Mouse (Mus musculus) gastrocnemius, postnatal 14 days (tissue): Measurements from ENCODE around the gene Ola1. TPM values are rescaled to one million over a fixed set of nuclear protein-coding genes. Genes with fewer than 3 reads are reported as not detected.

Source experiments
- DNase-seq: peaks from one replicate; pipeline ENCODE4 v3.0.0; 2021; ENCODE audit warnings: mixed read lengths
- intact Hi-C: fragments of 180-260 bp; cut with DNase I; formaldehyde crosslinking; loops from one replicate; pipeline ENCODE4 v1.15.1; 2025; ENCODE audit warnings: low total_unique reads
- long read RNA-seq, 2 experiments: library from polyadenylated mRNA; stranded (forward); transcript quantifications; one replicate each; pipeline ENCODE4 v2.0.0; 2021
- total RNA-seq, 2 experiments: library from RNA; stranded (reverse); gene quantifications; 2 replicates each; pipeline ENCODE4 v1.2.3; 2021

Gene Ola1
- total RNA-seq, result 10 to 100 TPM; 97.2 to 98.5 TPM
- long read RNA-seq, experiment 1, transcript Ola1-201 (11 exons, 2,175 nt), result major isoform, 35 of 39 reads
- long read RNA-seq, experiment 1, partial matches to known transcripts, result 3 of 39 reads
- long read RNA-seq, experiment 1, other reads (novel, unspliced or antisense), result 1 of 39 reads
- long read RNA-seq, experiment 2, transcript Ola1-201 (11 exons, 2,175 nt), result major isoform, 39 of 48 reads
- long read RNA-seq, experiment 2, partial matches to known transcripts, result 3 of 48 reads
- long read RNA-seq, experiment 2, other reads (novel, unspliced or antisense), result 5 of 48 reads

DNA sequence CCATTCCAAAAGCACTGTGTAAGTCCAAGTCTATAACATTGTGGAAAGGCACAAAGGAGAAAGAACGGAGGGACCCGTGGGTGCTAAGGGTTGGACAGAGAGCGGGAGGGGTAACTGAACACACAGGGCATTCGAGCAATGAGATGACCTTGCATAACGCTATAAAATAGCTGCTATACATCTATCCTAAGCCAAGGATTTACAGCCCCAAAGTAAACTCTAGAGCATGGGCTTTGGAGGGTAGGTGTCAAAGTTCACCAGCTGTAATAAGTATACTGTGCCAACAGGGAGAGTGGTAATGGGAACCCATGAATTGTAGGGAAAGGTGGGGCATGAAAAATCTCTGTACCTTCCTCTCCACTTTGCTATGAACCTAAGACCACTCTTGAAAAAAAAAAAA is at the start of gene Ola1:
TSS of gene Ola1 (minus strand) at position 12 of the 400 bp plus-strand sequence.
- intact Hi-C loops, result no loop called here
- DNase-seq, result no peak

DNA sequence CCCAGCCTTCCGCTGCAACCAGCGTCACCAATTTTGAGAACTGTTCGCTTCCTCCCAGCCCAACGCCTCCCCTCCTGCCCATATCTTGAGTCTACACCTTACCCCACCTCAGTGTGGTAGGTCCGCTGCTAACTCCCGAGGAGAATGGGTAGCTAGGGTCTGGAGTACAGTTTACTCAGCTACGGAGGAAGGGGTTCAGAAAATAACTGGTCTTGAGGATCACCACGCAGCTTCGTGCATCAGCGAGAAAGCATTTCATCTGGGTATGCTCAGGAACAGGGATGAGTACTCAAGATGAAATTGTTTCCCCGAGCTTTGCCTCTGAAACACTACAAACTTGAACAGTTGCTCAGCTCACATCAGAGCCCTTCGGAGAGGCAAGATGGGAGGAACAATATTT is 49.6 kb upstream of the Ola1 start:
- intact Hi-C loops, result no loop called here
- DNase-seq, result no peak

DNA sequence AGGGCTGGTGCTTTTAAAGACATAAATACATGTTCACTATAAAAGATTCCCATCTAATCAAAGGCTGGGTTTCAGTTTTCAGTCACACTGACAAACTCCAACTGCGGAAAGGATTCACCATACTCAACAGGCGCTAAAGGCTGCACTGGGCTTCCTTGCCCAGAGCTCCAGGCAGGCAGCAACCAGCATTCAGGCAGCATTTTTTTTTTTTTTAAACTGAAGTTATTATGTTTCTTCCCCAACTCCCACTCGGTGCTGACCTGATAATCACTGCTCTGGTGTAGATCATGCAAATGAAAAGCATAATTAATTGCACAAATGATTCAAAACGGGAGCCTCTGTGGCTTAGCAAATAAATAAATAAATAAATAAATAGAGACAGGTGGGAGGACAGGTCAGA is 49.1 kb upstream of the Ola1 start:
- intact Hi-C loops, result no loop called here
- no peak for DNase-seq

DNA sequence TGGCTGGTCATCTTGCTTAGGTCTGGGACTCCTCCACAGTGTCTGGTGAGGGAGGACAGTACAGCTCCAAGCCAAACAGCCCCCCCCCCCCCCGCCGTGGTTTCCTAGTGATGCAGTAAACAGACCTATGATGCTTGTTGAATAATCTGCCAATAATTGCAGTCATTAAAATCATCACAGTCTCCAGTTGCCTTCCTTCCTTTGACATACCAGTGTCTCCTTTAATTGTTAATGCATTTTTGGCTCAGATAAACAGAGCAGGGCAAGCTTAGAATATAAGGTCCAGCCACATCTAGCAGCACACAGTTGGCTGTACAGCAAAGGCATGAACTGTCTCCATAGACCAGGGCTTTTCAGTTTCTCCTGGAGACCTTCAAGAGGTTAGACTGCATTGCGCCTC is 48.5 kb upstream of the Ola1 start:
- no peak for DNase-seq
- intact Hi-C loops, result no loop called here

DNA sequence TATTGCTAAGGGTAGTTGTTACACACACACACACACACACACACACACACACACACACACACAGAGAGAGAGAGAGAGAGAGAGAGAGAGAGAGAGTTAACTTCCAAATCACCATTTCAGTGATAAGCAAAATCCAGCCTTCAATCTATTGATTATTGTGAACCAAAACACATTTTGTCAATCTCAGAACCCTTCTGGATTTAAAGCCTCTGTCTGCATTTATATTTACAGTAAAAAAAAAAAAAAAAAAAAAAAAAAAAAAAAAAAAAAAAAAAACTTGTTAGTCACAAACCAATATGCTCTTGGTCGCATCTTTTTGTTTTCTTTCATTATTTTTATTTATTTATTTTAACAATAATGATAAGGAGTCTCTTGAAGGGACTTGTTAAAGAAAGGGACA is 47.9 kb upstream of the Ola1 start:
- intact Hi-C loops, result no loop called here

DNA sequence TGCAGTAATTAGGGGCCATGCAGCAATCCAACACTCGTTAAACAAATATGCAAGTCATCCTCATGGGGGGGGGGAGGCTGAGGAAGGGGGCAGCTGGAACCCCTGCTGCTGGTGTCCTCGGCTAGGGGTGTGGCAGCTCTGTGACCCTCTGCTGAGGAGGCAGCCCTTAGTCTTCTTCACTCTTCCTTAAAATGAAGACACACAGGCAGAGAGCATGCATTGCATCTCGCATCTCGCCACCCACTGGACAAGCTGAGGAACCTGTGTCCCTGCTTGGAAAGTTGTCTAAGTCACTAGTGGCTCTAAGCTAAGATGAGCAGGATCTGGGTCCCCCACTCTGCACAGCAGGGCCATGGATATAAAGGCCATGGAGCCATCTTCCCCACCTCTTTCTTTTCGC is 47.3 kb upstream of the Ola1 start:
- no peak for DNase-seq
- intact Hi-C loops, result no loop called here

More for the DNA sequence above, 47.9 kb upstream of the Ola1 start:
- DNase-seq, result no peak

DNA sequence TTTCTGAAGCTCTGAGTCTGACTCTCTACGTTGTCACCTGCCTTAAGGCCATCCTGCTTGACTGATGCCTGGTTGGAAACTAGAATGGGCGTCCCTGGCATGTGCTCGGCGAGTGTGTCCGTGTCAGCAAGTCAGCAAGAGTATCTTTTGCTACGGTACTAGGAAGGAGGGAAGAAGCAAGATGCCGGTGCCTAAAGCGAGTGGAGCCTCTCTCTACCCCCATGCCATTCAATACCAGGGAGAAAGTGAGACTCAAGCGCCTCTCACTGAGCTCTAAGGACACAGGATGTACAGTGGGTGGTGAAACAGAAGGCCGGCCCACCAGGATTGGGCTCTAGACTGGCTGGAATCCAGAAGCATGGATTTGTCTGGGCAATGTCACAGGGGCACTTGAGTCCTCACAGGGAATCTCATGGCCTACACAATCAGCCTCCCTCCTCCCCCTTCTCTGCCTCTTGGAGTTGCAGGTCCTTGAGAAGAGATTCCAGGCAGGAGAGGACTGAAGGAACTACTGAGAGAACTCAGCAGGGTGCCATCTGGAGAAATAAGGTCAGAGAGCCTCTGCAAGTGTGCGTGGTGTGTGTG is 46.0 kb upstream of the Ola1 start:
- intact Hi-C loops, result no loop called here

DNA sequence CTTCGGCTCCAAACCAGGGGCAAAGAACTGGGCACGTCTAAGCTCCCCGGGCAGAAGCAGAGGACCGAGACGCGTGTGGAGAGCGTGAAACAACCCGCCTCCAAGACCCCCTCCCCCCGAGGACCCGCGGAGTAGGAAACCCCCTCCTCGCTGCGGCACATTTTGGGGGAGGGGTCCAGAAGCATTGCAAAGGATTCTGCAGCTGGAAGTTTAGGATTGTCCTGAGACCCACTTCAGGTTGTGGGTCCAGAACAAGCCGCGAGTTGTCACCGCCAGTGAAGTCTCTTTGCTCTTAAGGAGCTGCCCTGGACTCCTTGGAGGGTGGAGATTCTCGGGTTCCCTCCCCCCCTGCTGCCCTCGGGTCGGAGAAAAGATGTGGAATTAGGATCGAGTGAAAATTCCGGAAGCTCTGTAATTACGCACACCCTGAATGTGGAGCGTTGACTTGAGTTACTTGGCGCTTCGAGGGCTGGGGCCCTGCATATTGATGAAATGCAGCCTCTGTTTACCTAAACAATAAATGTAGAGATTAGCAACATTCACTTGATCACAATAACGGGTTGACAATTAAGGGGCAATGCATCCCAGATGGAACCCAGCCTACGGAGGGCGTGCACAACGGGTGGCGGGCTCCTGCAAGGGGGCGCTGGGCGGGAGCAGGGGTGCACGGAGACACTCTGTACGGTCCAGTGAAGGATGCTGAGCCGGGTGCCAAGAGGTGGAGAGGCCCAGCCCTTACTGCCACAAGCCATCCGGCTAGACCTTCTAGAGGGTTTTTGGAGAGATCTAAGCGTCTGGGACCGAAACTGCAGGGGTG is 45.3 kb upstream of the Ola1 start:
- DNase-seq, result no peak
- intact Hi-C loops, result no loop called here

More for the DNA sequence above, 46.0 kb upstream of the Ola1 start:
- no peak for DNase-seq

DNA sequence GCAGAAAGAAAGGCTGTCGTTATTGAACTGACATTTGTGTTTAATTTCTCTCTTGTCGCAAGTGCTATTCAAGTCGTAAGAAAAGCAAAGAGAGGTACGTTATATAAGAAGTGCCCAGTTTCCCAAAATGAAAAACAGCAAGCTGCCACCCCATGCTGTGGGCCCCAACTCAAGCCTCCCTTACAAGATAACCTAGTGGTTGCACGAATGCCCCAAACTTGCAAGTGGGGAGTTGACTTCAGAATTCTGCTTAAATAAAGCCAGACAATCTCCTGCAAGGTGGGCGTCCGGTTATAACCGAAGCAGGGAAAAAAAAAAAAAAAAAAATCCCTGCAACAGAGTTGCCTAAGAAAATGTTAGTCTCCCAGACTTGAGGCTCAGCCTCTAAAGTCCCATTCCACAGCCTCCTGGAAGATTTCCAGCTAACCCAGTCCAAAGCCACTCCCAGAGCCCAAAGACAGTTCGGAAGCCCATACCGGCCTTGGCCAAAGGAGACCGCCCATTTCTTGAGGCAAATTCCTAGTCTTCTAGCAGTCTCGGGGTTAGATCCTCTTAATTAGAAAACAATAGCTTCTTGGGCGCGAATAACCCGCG is 44.5 kb upstream of the Ola1 start:
- intact Hi-C loops, result no loop called here

DNA sequence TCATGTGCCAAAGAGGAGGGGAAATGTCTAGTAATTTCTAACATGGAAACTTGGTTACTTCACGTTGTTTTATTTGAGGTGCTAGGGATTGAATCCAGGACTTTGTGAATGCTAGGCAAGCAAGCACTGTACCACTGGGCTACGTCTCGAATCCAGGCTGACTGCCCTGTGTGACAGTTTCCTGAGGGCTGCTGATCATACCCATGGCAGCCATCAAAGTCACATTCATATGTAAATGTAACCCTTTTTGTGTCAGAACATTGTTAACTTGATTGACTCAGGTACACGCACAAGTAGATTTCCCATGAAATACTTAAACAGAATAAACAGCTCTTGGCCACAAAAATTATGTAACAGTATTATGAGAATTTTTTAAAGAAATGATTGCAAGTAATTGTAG is 30.0 kb upstream of the Ola1 start:
- intact Hi-C loops, result no loop called here
- no peak for DNase-seq

More for the DNA sequence above, 44.5 kb upstream of the Ola1 start:
- DNase-seq, result no peak

DNA sequence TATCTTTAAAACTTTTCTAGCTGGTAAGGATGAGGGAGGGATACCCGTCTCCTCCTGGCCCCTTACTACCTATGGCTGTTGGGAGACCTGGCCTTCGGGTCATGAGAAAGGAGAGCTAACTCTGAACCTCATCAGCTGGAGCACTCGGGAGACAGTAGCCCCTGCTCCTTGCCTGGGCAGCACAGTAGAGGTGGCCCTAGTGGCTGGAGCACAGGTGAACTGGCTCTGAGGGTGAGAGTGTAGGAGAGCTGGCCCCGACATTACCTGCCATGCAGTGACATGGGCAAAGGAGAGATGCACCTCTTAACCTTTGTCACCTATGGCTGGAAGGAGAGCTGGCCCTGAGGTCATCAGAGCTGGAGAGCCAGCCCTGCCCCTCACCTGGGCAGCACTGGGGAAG is 22.6 kb upstream of the Ola1 start:
- intact Hi-C loops, result no loop called here
- no peak for DNase-seq

DNA sequence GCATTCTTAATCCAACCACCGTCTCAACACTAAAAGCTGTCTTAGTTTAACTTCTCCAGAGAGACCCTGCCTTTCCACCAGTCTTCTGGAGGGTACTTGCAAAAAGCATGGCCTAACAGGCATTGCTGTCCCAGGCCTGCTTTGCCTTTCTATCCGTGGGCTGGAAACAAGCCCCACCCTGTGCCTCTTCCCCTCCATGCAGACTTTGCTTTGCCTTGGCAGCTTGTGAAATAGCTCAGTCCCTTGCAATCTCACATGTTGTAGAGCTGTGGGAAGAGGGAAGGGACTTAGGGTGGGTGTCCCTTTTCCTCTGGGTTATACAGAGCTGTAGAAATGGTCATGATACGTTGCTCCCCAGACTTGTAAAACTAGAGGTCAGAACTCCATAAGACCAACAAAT is 12.4 kb upstream of the Ola1 start:
- no peak for DNase-seq
- intact Hi-C loops, result no loop called here

DNA sequence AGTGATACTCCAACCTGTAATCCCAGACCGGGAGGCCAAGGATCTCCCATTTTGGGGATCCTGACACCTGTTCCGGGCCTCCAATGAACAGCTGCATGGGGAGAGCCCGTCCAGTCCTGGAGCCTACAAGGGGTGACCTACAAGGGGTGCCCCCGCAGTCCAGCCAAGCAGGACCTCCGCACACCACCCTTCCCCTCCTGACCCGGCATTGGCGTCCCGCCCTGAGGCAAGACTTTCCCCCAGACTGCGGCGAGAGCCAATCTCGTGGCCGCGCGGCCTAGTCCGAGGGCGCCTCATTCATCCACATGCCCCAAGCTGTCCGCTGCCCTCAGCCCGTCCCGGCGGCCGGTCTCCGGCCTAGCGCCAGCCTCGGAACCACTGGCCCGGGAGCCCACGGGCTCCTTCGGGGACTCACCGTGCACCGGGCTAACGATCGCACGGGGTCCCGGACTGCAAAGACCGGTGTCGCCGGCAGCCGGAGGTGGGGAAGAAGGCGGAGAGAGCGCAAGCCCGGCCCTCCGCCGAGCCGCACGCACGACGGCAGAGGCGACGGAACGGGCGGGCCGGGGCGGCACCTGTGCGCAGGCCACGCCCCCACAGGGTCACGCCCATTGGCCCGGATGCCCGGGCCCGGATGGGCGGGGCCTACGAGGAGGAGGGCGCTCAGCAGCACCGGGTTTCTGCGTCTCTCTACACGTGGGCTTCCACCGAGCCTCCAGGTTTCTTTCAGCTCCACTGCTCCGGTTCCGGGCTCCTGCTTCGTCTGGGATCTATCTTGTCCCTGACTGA is 4.7 kb downstream of the Ola1 start:
- peak; percentile 90 for DNase-seq
- intact Hi-C loops, result no loop called here

DNA sequence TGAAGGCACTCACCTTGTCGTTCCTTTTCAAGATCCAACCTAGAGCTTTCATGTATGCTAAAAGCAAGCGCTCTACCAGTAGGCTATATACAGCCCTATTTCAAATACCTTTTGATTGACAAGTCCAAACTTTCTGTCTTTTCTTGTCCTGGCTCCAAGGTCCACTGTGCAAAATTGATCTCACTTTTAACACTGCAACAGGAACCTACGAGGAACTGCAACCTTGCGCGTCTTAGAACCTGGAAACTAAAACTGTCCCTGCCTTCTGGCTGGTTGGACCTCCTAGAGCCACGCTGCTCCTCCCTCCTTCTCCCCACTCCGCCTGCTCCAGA is 5.2 kb downstream of the Ola1 start:
- intact Hi-C loops, result no loop called here
- no peak for DNase-seq

DNA sequence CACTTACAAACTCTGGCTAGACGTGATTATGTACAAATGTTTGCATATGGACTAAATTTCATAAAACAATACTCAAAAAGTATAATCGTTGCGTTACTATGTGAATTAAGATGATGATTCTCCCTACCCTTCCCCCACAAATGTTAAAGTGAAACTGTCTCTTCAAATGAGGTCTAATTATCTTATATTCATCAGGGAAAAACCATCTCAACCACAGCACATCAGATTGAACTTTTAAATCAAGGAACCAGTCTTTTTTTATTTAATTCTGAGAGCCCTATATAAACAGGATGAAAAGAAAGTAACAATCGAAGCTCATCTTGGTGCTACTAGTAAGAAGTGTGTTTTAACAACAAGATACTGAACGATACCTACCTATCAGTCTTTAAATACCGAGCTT is 14.4 kb downstream of the Ola1 start:
- intact Hi-C loops, result no loop called here
- no peak for DNase-seq

DNA sequence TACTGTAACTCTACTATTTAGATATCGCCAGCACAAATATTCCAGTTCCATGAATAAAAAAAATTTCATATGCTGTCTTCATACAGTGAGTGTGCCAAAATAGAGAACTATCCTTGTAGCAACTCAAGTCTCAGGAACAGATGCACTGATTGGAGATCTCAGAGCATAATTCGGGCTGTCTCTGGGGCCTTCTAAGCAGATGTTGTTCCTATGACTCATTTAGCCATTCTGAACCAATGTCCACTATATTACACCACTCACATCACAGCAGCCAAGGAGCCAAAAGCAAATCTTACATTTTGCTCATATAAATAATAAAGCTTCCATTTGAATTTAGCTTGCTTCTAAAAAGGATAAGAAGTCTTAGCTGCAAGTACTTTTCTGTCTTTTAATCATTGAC is 30.2 kb downstream of the Ola1 start:
- no peak for DNase-seq
- intact Hi-C loops, result no loop called here

DNA sequence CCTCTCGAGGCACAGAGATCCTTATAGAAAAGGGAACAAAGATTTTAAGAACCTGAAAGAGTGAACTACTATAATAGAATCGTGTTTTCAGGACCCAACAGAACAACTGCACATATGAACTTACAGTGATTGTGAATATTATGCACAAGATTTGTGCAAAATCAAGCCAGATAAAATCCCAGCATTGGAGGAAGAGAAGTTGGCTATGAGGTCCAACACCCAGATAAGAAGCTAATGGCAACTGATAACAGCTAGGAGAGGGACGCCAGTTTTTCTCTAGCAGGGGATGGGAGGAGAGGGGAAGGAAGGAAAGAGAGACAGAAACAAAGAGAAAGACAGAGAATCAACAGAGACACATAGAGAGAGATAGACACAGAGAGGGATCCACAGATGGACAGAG is 33.5 kb downstream of the Ola1 start:
- intact Hi-C loops, result no loop called here
- DNase-seq, result no peak

DNA sequence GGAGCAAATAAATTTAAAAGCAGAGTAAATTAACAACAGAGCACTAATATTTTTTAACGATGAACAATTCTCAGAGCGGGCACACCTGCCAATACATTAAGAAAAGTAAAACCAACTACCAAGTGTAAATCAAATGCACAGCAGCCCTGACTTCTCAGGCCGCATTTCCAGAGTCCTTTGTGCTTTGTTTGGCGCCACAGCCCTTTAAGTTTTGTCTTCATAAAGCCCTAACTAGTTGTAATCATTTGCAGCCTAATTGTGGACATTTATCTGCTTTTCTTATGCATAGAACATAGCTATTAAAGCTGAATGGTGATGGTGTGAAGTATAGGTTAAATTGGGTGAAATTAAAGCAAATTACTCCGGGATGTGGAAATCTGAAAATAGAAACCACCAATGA is 49.2 kb downstream of the Ola1 start:
- DNase-seq, result no peak
- intact Hi-C loops, result no loop called here

DNA sequence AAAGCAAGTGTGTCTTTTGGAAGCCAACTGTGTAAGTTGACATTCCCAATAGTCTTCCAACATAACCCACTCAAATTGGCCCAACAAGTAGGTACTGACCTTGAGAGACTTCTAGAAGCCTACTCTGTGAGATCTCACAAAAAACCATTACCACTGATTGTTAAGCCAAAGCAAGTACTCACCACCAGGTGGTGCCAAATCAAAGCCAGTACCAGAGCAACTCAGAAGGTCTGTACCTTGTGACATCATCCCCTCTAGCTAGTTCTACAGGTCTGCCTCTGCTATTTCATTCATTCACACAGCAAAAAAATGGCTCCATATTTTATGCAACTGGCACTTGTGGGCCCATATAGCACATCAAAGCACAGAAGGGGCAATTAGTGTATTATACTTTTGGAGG is 51.6 kb downstream of the Ola1 start:
- intact Hi-C loops, result loop anchor here (2.0 kb wide), 1 partner anchor 112 kb away; no protein-coding TSS in a partner anchor

DNA sequence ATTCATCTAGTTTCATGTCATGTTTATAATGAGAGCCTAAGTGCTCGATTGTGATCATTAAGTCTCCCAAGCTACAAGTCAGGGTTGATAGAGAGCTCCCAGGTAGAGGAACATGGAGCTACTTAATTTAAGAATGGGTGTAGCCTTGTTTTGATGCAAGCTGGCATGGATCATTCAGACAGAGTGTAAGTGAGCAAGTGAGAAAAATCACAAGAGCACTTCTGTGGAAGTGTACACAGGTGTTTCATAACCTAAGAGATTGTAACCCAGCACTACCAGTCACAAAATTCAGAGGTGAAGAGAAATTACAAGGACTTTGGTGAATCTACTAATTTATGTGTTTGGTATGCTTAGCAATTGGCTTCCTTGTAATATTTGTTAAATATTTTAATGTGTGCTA is 54.1 kb downstream of the Ola1 start:
- intact Hi-C loops, result no loop called here
- DNase-seq, result no peak

More for the DNA sequence above, 51.6 kb downstream of the Ola1 start:
- DNase-seq, result peak; percentile 39
